Mouse (Mus musculus): Measurements from ENCODE around the gene Samd10. TPM values are rescaled to one million over a fixed set of nuclear protein-coding genes. Genes with fewer than 3 reads are reported as not detected.

Gene Samd10
- polyA plus RNA-seq (2015; fragmentation: Nextera tagmentation; extraction: Ambion mirVana): 2.2 and 2.6 TPM in 2 replicates

GRCm38 (mm10) chr2:181598454-181599351, at the start of gene Samd10:
Gene Samd10, minus strand, starts transcription at chr2:181599212.
- Histone ChIP-seq H3K36me3 (replicated peaks) (no peaks in the 10 kb centered on the region), H3K9me3 (replicated peaks) (no peaks in the 10 kb centered on the region), H3K4me1 (replicated peaks) (peaks cover 47% of the 10 kb centered on the region), H3K27me3 (peaks cover 46% of the 10 kb centered on the region), H3K4me2 (peak within 1 kb of the TSS; percentile 90), H3K4me3 (replicated peaks) (peak within 1 kb of the TSS; percentile 64), H3K9ac (peak within 1 kb of the TSS; percentile 57), H3K27ac (replicated peaks) (peak within 1 kb of the TSS; percentile 51; the same call in 1 of the 2 replicates)
- 1% methylated on average over 71 of the region's 71 CpGs for WGBS (ENCODE audit: insufficient replicate concordance)
- no peak for ATAC-seq (ENCODE audit: insufficient read depth)

GRCm38 (mm10) chr2:181646626-181647472, 47.8 kb upstream of the Samd10 start:
- no peak overlapping the region for H3K27ac ChIP-seq (replicated peaks)
- H3K4me1 ChIP-seq (replicated peaks): no peaks in the 10 kb centered on the region
- H3K4me3 ChIP-seq (replicated peaks): no peak overlapping the region
- H3K9ac ChIP-seq: no peak overlapping the region
- no peak overlapping the region for H3K4me2 ChIP-seq
- H3K36me3 ChIP-seq (replicated peaks): peaks cover 90% of the 10 kb centered on the region
- H3K9me3 ChIP-seq (replicated peaks): no peaks in the 10 kb centered on the region
- H3K27me3 ChIP-seq: no peaks in the 10 kb centered on the region
- WGBS (ENCODE audit: insufficient replicate concordance): 82% methylated on average over 6 of the region's 6 CpGs
- ATAC-seq (ENCODE audit: insufficient read depth): no peak

GRCm38 (mm10) chr2:181645666-181646065, 46.7 kb upstream of the Samd10 start:
- WGBS (ENCODE audit: insufficient replicate concordance): 89% methylated on average over 3 of the region's 3 CpGs
- Histone ChIP-seq H3K27me3 (no peaks in the 10 kb centered on the region), H3K4me1 (replicated peaks) (no peaks in the 10 kb centered on the region), H3K36me3 (replicated peaks) (peaks cover 89% of the 10 kb centered on the region), H3K9me3 (replicated peaks) (no peaks in the 10 kb centered on the region), H3K4me3 (replicated peaks) (no peak overlapping the region), H3K4me2 (no peak overlapping the region), H3K9ac (no peak overlapping the region), H3K27ac (replicated peaks) (no peak overlapping the region)
- no peak for ATAC-seq (ENCODE audit: insufficient read depth)

DNA sequence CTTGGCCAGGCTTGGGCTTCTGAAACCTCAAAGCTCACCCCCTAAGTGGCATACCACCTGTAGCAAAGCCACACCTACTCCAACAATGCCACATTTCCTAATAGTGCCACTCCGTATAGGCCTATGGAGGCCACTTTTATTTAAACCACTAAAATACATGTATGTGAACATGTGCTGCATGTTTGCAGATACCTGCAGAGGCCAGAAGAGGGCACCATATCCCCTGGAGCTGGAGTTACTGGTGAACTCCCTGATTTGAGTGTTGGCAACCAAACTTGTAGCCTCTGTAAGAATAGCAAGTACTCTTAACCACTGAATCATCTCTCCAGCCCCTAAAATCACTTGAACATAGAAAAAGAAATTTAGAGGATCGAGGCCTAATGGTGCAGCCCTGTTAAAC, 45.3 kb upstream of the Samd10 start:
- Histone ChIP-seq H3K4me1 (replicated peaks) (no peaks in the 10 kb centered on the region), H3K9me3 (replicated peaks) (no peaks in the 10 kb centered on the region), H3K4me2 (no peak overlapping the region), H3K27ac (replicated peaks) (no peak overlapping the region), H3K4me3 (replicated peaks) (no peak overlapping the region), H3K27me3 (no peaks in the 10 kb centered on the region), H3K9ac (no peak overlapping the region), H3K36me3 (replicated peaks) (peaks cover 89% of the 10 kb centered on the region)
- no peak for ATAC-seq (ENCODE audit: insufficient read depth)
- WGBS (ENCODE audit: insufficient replicate concordance): 75% methylated on average over 2 of the region's 2 CpGs

DNA sequence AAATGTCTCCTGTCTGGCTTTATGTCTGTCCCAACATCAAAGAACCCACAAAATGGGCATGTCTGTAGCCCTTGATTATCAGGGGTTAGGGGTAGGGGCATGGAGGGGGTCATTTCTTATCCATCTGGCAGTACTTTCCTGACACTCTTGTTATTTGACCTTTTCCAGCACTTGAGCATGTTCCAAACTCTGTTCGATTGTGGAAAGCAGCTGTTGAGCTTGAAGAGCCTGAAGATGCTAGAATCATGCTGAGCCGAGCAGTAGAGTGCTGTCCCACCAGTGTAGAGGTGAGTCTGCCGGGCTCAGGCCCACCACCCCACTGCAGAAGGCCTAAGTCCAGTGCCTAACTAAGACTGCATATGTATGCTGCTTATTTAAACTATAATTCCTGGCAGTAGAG, 36.9 kb upstream of the Samd10 start:
- H3K27ac ChIP-seq (replicated peaks): no peak overlapping the region
- H3K9ac ChIP-seq: no peak overlapping the region
- H3K9me3 ChIP-seq (replicated peaks): no peaks in the 10 kb centered on the region
- no peak overlapping the region for H3K4me3 ChIP-seq (replicated peaks)
- H3K27me3 ChIP-seq: no peaks in the 10 kb centered on the region
- H3K36me3 ChIP-seq (replicated peaks): peaks cover 87% of the 10 kb centered on the region
- WGBS (ENCODE audit: insufficient replicate concordance): 78% methylated on average over 3 of the region's 3 CpGs
- H3K4me1 ChIP-seq (replicated peaks): no peaks in the 10 kb centered on the region
- no peak for ATAC-seq (ENCODE audit: insufficient read depth)
- H3K4me2 ChIP-seq: no peak overlapping the region

- peaks cover 66% of the 10 kb centered on the region for H3K36me3 ChIP-seq (replicated peaks)
- H3K4me2 ChIP-seq: no peak overlapping the region
- H3K4me3 ChIP-seq (replicated peaks): no peak overlapping the region
- H3K4me1 ChIP-seq (replicated peaks): 0 out of 2 replicates have a peak, but pooled peaks cover 2% of the 10 kb centered on the region
- no peak for ATAC-seq (ENCODE audit: insufficient read depth)
- 86% methylated on average over 6 of the region's 6 CpGs for WGBS (ENCODE audit: insufficient replicate concordance)
- H3K9me3 ChIP-seq (replicated peaks): no peaks in the 10 kb centered on the region
- H3K9ac ChIP-seq: no peak overlapping the region
- no peaks in the 10 kb centered on the region for H3K27me3 ChIP-seq
- H3K27ac ChIP-seq (replicated peaks): no peak overlapping the region
These were observed 33.6 kb upstream of the Samd10 start for GRCm38 (mm10) chr2:181632624-181633023.

DNA sequence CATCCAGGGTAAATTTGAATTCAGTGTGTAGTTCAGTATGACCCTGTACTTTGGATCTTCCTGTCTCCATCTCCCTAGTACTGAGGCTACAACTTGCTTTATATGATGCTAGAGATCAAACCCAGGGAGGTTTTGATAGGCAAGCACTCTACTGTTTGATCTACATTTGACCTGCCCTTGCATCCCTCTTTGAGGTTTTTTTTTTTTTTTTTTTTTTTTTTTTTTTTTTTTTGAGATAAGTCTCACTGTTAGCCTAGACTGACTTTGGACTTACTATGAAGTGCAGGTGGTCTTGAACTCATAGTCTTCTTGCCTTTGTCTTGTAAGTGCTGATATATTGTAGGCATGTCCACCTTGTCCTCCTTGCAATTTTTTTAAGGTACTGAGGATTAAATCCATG, 29.5 kb upstream of the Samd10 start:
- Histone ChIP-seq H3K4me2 (no peak overlapping the region), H3K4me3 (replicated peaks) (no peak overlapping the region), H3K9me3 (replicated peaks) (no peaks in the 10 kb centered on the region), H3K27ac (replicated peaks) (no peak overlapping the region), H3K9ac (no peak overlapping the region), H3K36me3 (replicated peaks) (peaks cover 53% of the 10 kb centered on the region), H3K4me1 (replicated peaks) (0 out of 2 replicates have a peak, but pooled peaks cover 4% of the 10 kb centered on the region), H3K27me3 (no peaks in the 10 kb centered on the region)
- no peak for ATAC-seq (ENCODE audit: insufficient read depth)

DNA sequence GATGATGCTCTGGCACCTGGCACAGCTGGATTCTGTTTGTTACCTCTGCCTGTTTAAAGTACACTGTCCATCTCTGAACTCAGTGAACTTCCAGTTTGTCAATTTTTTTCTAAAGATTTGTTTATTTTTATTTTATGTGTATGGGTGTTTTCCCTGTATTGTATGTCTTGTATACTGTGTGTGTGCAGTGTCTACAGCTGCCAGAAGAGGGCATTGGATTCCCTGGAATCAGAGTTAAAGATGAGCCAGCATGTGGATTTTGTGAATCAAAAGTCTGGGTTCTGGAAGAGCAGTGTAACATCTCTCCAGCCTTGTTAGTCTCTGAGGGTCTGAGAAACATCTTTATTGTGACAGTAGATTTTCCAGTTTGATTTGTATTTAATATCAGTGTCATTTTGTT, 24.4 kb upstream of the Samd10 start:
- no peak overlapping the region for H3K27ac ChIP-seq (replicated peaks)
- H3K27me3 ChIP-seq: no peaks in the 10 kb centered on the region
- peaks cover 60% of the 10 kb centered on the region for H3K36me3 ChIP-seq (replicated peaks)
- no peak overlapping the region for H3K9ac ChIP-seq
- no peak overlapping the region for H3K4me2 ChIP-seq
- 0 out of 2 replicates have a peak, but pooled peaks cover 4% of the 10 kb centered on the region for H3K4me1 ChIP-seq (replicated peaks)
- no peak for ATAC-seq (ENCODE audit: insufficient read depth)
- H3K9me3 ChIP-seq (replicated peaks): no peaks in the 10 kb centered on the region
- H3K4me3 ChIP-seq (replicated peaks): no peak overlapping the region

GRCm38 (mm10) chr2:181618761-181619495, 19.9 kb upstream of the Samd10 start:
- no peak for ATAC-seq (ENCODE audit: insufficient read depth)
- no peaks in the 10 kb centered on the region for H3K9me3 ChIP-seq (replicated peaks)
- peaks cover 48% of the 10 kb centered on the region for H3K36me3 ChIP-seq (replicated peaks)
- H3K4me3 ChIP-seq (replicated peaks): no peak overlapping the region
- no peaks in the 10 kb centered on the region for H3K4me1 ChIP-seq (replicated peaks)
- 69% methylated on average over 5 of the region's 5 CpGs for WGBS (ENCODE audit: insufficient replicate concordance)
- no peaks in the 10 kb centered on the region for H3K27me3 ChIP-seq
- H3K4me2 ChIP-seq: no peak overlapping the region
- no peak overlapping the region for H3K9ac ChIP-seq
- no peak overlapping the region for H3K27ac ChIP-seq (replicated peaks)

GRCm38 (mm10) chr2:181602367-181602766, 3.4 kb upstream of the Samd10 start:
- H3K4me2 ChIP-seq: peak overlapping the region; percentile 88
- ATAC-seq (ENCODE audit: insufficient read depth): no peak
- H3K9me3 ChIP-seq (replicated peaks): no peaks in the 10 kb centered on the region
- peak overlapping the region; percentile 86 for H3K4me3 ChIP-seq (replicated peaks)
- WGBS (ENCODE audit: insufficient replicate concordance): 45% methylated on average over 4 of the region's 4 CpGs
- peaks cover 46% of the 10 kb centered on the region for H3K4me1 ChIP-seq (replicated peaks)
- H3K9ac ChIP-seq: no peak overlapping the region
- no peak overlapping the region for H3K27ac ChIP-seq (replicated peaks)
- H3K36me3 ChIP-seq (replicated peaks): no peaks in the 10 kb centered on the region
- H3K27me3 ChIP-seq: peaks cover 30% of the 10 kb centered on the region

DNA sequence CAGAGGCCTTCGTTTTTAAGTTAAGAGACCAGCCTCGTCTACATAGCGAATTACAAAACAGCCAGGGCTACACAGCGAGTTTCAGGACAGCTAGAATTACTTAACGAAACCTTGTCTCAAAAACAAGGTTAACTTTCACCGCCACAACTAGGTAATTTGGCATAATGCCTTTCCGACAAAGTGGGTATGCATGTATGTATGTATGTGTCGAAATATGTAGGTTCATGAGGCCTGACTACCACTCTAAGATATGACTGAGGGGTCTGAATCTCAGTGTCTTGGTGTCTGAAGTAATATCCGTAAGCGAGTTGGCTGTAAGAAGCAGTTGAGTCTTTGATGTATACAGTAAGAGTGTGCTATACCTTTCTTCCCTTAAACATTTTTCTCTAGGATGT, 2.7 kb upstream of the Samd10 start:
- Histone ChIP-seq H3K4me1 (replicated peaks) (peaks cover 47% of the 10 kb centered on the region), H3K36me3 (replicated peaks) (no peaks in the 10 kb centered on the region), H3K4me2 (peak overlapping the region; percentile 88), H3K9me3 (replicated peaks) (no peaks in the 10 kb centered on the region), H3K4me3 (replicated peaks) (peak overlapping the region; percentile 86), H3K27ac (replicated peaks) (peak overlapping the region; percentile 87), H3K9ac (peak overlapping the region; percentile 93), H3K27me3 (peaks cover 34% of the 10 kb centered on the region)
- ATAC-seq (ENCODE audit: insufficient read depth): no peak
- 25% methylated on average over 10 of the region's 10 CpGs for WGBS (ENCODE audit: insufficient replicate concordance)
